Mouse (Mus musculus): Measurements from ENCODE around the gene Prex1.
A peak's percentile ranks its signal among the peaks of the same experiment; 100 is the strongest.

Gene Prex1

DNA sequence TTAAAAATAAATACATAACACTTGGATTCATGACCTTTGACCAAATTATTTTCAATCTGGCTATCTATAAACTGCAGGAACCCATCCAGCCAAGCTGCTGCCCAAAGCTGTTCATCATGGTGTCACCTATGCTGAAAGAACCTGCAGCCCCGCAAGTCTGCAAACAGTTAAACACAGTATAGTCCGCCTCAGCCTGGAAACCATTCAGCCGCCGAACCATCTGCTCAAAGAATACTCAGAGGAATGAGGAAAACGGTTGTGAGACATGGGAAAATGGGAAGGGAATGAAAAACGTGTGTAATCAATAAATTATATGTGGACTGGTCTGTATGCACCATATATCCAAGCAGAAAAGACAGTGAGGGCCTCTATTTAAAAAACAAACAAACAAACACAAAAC lies 13.3 kb upstream of the Prex1 start:
- DNase-seq (ENCODE audit: inconsistent ontology term), result no peak

- DNase-seq (ENCODE audit: inconsistent ontology term), result no peak
These were observed 6.8 kb upstream of the Prex1 start for GRCm38 (mm10) chr2:166720416-166720815.

DNA sequence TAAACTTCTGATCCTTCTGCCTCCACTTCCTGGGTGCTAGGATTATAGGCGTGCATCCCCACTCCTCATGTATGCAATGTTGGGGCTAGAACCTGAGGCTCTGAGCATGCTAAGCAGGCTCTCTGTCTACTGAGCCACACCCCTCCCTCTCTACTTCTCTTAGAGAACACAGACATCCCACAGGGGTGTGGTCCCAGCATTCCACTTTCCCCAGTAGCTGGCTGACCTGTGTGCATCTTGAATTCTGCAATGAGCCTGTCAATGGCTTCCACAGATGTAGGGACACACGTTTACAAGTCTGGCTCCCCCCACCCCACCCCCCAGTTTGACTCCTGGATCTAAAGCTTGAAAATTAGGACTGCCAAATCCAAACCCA lies 6.3 kb upstream of the Prex1 start:
- no peak for DNase-seq (ENCODE audit: inconsistent ontology term)

DNA sequence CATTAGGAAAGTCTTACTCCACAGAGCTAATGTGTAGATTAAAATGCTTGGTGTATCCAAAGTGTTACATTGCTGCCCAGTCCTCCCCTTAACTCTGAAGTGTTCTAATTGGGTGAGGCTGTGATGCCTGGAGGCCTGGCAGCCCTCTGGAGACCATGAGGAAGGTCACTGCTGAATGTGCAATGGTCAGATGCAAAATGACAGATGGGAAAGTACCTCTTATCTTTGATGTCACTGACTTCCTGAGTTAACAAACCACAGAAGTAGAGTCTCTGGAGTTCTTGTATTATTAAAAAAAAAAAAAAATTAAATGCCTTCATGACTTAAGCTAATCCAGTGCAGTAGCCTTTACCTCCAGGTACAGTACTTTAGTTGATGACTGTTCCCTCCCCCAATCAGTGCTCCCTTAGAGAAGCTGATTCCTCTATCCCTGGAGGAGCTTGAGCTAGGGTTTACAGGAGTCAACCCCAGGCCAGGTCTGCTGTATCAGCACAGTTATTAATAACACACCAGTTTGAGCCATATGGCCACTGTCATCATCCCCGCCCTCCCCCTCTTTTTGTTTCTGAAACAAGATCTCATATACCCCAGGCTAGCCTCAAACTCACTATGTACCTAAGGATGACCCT lies 5.8 kb upstream of the Prex1 start:
- DNase-seq (ENCODE audit: inconsistent ontology term), result no peak

- no peak for DNase-seq (ENCODE audit: inconsistent ontology term)
These were observed 2.4 kb upstream of the Prex1 start for GRCm38 (mm10) chr2:166716067-166716466.

- no peak for DNase-seq (ENCODE audit: inconsistent ontology term)
These were observed 731 bp upstream of the Prex1 start for GRCm38 (mm10) chr2:166714427-166714699.

DNA sequence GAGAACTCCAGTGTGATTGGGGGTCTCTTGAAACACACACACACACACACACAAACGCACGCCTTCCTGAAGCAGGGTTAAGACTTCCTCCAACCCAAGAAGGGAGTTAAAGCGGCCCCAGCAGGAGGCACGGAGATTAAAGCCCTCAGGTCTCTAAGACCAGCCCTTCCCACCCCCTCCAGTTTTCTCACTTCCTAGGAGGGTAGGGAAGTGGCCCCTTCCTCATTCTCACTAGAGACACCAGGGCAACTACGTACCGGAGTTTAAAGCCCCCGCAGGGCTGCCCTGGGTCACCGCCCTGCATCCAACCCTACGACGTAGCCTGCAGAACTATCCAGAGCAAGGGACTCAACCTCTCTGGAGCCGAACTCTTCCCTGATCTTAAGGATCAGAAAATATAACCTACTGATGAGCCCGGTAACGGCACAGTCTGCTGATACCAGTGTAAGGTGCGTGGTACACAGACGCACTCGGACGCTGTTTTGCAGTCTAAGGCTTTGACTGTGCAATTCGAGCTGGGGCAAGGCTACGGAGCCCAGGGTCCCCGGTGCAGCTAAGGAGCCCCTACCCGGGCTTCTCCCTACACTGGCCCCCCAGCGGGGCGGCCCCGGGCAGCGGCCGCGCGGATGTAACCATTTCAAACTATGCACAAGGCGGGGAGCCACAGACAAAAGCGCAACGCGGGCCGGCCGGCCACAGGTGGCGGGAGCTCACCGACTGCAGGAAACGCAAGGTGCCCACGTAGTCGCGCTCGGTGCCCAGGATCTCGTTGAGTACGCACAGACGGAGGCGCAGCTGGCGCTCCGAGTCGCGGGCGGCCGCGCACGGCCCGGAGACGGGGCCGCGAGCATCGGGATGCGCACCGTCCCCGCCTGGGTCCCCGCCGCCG lies 587 bp downstream of the Prex1 start:
- DNase-seq (ENCODE audit: inconsistent ontology term), result peak; percentile 53

GRCm38 (mm10) chr2:166712310-166712709 lies 1.3 kb downstream of the Prex1 start:
- DNase-seq (ENCODE audit: inconsistent ontology term), result peak; percentile 69

DNA sequence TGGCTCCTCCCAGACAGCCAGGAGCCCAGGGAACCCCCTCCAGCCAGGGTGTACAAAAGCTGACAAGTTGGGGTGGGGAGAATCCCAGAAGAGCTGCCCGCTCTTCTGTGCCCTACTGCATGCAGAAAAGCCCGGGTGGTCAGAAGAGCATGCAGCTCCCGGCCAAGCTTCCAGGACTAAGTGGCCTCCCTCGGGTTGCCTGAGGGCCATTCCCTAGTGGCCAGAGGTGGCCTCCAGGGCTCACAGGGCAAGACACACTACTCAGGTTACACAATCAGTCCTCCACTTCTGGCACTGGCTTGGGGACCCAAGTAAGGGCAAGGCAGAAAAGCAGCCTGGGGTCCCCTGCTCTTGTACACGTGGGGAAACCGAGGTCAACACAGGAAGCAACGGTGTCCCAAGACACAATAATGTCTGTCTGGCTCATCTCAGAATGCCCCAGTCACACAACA lies 1.9 kb downstream of the Prex1 start:
- DNase-seq (ENCODE audit: inconsistent ontology term), result peak; percentile 71

GRCm38 (mm10) chr2:166709883-166710282 lies 3.7 kb downstream of the Prex1 start:
- no peak for DNase-seq (ENCODE audit: inconsistent ontology term)

- no peak for DNase-seq (ENCODE audit: inconsistent ontology term)
These were observed 5.3 kb downstream of the Prex1 start for GRCm38 (mm10) chr2:166708304-166708703.

DNA sequence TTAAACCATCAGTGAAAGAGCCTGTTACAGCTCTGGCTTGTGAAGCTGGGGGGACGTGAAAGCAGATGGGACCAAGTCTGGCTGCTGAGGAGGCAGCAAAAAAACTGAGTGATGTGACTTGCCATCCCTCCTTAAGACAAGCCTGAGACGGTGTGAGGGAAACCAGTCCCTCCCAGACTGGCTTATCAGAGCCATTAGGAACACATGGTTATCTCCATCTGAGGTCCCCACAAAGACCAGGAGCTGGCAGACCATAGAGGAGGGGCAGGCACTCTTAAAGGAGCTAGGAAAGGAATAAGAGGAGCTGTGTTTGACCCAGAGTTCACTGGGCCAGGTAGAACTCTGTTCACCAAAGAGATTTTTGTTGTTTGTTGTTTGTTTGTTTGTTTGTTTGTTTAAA lies 7.1 kb downstream of the Prex1 start:
- DNase-seq (ENCODE audit: inconsistent ontology term), result no peak

DNA sequence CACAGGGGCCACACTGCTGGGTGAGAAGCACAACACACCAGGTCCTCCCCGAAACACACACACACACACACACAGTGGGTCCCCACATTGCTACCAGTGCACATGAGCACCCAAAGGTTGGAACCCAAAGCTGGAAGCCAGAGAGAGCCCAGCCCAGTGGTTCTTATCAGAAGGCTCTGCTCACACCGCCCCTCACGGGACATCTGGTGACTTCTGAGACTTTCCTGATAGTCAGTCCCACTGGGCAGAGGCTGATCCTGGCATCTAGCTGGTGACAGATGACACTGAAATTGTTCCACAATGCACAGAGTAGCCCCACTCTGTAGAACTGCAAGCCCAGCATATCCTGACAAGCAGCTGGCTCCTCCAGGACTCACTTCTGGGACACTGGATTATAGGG lies 10.1 kb downstream of the Prex1 start:
- DNase-seq (ENCODE audit: inconsistent ontology term), result no peak

DNA sequence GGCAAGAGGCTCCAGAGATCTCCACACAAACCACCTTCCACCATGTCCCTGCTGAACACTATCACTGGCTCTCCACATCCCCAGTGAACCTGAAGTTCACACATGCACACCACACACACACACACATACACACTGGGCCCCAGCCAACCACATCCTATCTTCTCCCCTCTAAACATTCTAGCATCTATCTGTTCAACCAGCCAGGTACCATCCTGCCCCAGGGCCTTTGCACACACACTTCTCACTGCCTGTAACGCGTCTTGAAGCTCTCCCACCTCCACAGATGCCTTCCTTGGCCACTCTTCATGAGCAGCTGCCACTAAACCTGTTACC lies 11.6 kb downstream of the Prex1 start:
- DNase-seq (ENCODE audit: inconsistent ontology term), result no peak

DNA sequence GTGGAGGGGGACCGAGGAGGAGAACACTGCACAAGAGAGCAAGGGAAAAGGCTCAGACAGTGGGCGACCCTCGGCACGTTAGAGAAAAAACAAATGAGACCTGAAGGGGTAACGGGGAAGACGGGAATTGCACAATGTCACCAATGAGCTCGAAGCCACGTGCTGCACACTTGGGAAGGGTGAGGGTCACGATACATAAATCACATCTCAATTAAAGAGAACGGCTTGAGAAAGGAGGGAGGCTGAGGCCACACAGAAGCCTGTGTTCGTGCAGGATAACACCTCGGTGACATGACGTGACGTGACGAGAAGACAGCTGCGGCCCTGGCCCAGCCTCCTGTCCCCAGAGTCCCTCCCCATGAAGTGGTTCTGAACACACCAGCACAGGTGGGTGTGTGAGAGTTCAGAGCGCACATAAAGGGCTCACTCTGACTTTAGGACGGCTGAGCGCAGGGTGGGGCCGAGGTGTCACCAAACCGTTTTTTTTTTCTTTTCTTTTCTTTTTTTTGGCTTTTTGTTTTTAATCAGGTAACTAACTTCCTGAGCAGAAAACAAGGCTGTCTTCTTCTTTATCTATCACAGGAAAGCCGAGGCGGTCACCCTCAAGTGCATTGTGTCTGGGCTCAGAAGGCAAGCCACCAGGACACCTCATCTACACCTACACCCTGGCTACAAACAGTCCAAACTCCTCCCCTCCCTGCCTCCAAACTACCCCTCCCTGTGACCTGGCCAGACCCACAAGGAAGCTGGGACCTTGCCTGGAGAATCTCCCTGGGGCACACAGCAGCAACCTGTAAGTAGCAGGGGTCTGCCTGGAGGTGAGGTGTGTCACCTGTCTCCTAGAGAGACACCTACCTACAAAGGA lies 12.2 kb downstream of the Prex1 start:
- DNase-seq (ENCODE audit: inconsistent ontology term), result no peak

- no peak for DNase-seq (ENCODE audit: inconsistent ontology term)
These were observed 12.9 kb downstream of the Prex1 start for GRCm38 (mm10) chr2:166700732-166701131.

DNA sequence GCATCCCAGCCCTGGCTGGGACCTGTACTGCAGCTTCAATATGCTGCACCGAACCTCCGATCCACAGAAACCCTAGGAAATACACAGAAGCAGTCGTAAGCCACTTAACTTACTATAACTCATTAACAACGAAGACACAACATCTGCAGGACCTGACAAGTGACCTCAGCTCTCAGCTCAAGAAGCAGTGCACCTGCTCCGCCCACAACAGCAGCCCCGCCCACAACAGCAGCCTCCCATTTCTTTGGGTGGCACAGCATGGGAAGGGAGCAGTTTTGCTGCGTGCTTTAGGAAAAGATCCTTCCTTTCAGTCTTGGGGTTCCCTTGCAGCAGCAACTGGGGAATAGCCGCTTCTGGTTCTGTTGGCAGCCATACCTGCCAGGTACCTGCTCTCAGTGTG lies 13.5 kb downstream of the Prex1 start:
- no peak for DNase-seq (ENCODE audit: inconsistent ontology term)

DNA sequence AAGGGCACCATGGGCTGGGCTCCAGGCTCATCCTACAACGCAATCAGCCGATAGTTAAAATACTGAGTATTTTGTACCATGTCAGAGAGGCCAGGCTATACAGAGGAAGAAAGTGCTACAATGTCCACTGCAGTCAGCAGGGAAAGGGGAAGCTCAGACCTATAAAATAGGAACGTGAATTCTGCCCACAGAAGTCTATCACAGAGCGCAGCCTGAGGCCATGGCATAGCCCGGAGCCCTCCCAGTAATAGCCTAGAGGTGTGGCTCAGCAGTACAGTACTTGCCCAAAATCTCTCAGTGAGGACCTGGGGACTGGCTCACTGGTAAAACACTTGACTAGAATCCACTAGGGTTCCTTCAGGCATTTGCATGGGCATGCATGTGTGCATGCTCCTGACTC lies 14.1 kb downstream of the Prex1 start:
- DNase-seq (ENCODE audit: inconsistent ontology term), result no peak

DNA sequence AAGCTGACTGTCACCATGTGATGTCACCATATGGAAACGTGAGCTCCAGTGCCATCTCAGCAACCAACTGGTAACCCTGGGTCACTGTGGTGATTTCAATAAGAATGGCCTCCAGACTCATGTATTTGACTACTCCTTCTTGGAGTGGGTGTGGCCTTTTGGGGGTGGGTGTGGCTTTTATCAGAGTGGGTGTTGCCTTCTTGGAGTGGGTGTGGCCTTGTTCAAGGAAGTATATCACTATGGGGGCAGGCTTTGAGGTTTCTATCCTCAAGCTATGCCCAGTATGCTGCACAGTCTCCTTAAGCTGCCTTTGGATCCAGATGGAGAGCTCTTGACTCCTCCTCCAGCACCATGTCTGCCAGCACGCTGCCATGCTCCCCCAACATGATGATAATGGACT lies 19.0 kb downstream of the Prex1 start:
- no peak for DNase-seq (ENCODE audit: inconsistent ontology term)

GRCm38 (mm10) chr2:166693394-166693793 lies 20.2 kb downstream of the Prex1 start:
- DNase-seq (ENCODE audit: inconsistent ontology term), result no peak

DNA sequence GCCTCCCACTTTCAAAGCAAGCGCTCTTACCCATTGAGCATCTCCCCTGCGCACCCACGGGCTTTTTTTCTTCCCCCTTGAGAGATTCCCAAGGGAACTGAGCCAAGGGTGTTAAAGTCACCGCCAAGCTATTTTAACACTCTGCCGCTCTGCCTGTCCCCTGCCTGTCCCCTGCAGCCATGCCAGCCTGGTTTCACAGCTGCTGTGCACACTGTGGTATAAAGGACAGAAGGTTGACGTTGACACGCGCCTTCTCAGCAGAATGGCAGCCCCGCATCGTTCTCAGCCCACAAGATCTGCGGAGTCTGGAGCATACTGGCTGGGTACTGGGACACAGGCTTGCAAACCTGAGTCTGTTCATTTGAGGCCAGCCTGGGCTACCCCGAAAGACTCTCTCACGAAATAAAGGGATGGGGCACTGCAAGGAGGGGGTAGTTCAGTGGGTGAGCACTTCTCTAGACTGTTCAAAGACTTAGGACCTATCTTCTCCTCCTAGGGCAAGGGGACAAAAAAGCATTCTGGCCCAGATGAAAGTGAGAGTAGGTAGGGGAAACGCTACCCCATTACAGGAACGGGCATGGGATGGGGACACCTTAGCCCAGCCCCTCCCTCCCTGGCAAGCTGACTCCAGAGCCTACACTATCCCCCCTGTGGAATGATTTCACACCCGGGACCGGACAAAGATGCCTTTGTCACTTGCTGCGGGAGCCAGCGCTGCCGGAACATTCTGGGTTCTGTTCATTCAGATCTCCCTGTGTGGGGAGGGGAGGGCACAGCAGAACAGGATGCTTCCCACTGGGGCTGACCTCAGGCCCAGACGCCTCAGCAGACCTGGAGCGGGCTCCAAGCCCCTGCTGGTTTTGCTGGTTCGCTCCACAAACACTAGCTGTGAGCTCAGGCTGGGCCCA lies 21.8 kb downstream of the Prex1 start:
- DNase-seq (ENCODE audit: inconsistent ontology term), result peak; percentile 89

DNA sequence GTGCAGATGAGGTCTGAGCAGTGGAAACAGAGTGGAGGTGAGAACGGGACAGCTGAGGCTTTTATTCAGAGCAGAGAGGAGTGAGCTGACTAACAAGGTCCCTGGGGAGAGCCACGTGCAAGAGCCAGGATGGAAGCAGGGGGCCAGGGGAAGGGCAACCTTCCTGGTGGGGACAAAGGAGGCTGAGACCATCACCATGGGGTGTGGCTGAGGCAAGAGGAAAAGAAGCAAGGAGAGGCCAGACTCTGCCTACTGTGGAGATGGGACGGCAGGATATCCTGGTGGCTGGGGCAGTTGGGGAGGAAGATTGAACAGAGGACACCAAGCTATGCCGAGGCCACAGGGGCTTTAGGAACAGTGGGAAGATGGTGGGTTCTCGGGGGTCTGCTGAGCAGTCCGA lies 26.7 kb downstream of the Prex1 start:
- no peak for DNase-seq (ENCODE audit: inconsistent ontology term)
